Mouse (Mus musculus) MEL (cell line): ENCODE measurements at regions not wholly inside any gene's neighbourhood (a gene's known extent, or its start where the extent isn't known, plus 50 kb on each side); places are given as distances from the start of the nearest gene placed in this dataset.

ENCODE experiments used
- EP300 ChIP-seq, 2 experiments: IDR thresholded peaks; 2 replicates each; pipeline ENCODE4 v1.6.1; 2011; ENCODE audit warnings: improper control_type of control experiment in 2 of 2, low read length in 2 of 2, low read depth in 1 of 2, mild to moderate bottlenecking in 1 of 2
- HCFC1 ChIP-seq: IDR thresholded peaks from 2 replicates; pipeline ENCODE4 v1.6.1; 2012; ENCODE audit warnings: low read depth, mild to moderate bottlenecking, inconsistent platforms, low read length, improper control_type of control experiment, moderate library complexity
- POLR2A ChIP-seq, 2 experiments: IDR thresholded peaks; 2 replicates each; pipeline ENCODE4 v1.6.1; 2011 to 2012; ENCODE audit warnings: low read length in 2 of 2, mild to moderate bottlenecking in 2 of 2, control low read depth in 1 of 2, improper control_type of control experiment in 1 of 2, low read depth in 1 of 2, moderate library complexity in 1 of 2; ENCODE audit not compliant: control insufficient read depth in 1 of 2, insufficient read depth in 1 of 2, poor library complexity in 1 of 2
- RAD21 ChIP-seq: IDR thresholded peaks from 2 replicates; pipeline ENCODE4 v1.6.1; 2011; ENCODE audit warnings: mild to moderate bottlenecking, low read depth, low read length, improper control_type of control experiment
- RCOR1 ChIP-seq: IDR thresholded peaks from 2 replicates; pipeline ENCODE4 v1.6.1; 2012; ENCODE audit warnings: low read depth, mild to moderate bottlenecking, inconsistent platforms, low read length, improper control_type of control experiment
- ZC3H11A ChIP-seq: IDR thresholded peaks from 2 replicates; pipeline ENCODE4 v1.6.1; 2012; ENCODE audit warnings: low read depth, mild to moderate bottlenecking, inconsistent platforms, low read length, improper control_type of control experiment

DNA sequence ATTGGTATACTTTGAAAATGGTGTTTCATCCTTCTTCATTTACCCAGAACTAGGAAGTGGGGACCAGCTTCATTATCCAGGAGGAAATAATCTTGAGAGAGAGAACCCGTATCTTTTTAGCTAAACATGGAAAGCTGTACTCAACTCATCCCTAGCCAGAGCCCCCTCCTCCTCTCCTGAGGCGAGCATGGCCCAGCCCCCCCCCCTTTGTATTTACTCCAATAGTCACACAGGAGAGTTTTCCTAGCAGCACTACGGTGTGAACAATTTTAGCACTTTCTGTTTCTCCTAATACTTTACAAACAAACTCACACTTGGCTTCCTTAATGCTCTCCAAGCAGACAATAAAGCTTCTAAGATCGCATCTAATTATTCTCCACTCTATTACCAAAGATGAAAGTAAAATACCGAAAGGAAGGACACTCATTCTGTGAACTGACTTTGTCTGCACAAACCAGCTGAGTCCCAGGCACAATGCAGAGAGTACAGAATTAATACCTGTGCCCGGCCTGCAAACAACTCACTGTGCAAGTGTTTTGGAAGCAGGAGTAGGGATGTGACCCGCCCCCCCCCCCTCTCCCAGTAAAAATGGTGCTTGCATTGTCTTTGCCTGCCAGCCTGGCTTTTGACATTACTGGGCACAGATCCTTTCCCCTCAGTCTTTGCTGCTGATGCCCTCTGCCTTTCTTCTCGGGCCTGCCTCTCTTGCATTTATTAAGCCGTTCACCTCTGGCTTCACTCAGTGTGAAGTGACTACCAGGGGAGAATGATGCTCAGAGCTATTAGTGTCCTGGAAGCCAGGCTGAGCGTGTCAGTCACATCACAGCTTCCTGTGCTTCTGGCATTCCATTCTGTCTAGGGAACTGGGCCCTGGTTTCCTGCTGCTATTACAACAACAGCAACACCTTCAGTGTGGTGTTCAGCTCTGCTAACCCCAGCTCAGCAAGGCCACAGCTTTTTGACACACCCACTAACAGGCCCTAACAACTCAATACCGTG is 107.9 kb downstream of the Dad1 start:
- no peak for TF ChIP-seq POLR2A (IDR thresholded peaks at IDR 0.05; ENCODE audit: control insufficient read depth in 1 of 2, insufficient read depth in 1 of 2, low read depth in 1 of 2, low read length in 2 of 2, poor library complexity in 1 of 2)
- no peak for TF ChIP-seq ZC3H11A
- TF ChIP-seq HCFC1: no peak
- TF ChIP-seq RCOR1: no peak
- TF ChIP-seq RAD21: no peak
- no peak for TF ChIP-seq EP300 (IDR thresholded peaks at IDR 0.05; ENCODE audit: low read depth in 1 of 2, low read length in 2 of 2)
